Comparison of ENCODE assay signal across 18 mouse cellular contexts in the genomic region with DNA sequence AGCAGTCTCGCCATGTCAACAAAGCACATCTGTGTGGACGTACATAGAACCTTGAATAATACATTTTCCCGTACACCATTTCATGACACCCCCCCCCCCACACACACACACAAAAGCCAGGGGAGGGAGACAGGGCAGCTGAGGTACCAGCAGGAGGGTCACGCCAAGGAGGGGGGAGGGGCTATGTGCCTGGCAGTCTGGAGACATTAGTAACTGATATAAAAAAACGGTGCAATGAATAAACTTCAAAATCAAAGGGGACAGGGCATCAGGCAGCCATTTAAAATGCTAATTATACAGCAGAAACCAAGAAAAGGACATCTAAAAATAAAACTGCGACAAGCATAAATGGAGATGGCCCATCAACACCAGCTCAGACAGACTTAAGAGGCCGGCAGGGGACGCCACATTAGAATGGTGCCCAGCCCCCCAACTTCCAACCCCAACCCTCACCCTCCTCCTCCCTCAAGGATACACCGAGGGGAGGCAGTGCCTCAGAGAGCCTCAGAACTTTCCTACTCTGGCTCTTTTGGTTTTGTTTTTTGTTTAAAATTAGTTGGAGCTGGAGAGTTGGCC. TPM values are rescaled to one million over a fixed set of nuclear protein-coding genes. Genes with fewer than 3 reads are reported as not detected.
DNase-seq lines count a peak whose midpoint lies in the region; ATAC-seq and TF ChIP-seq lines count a peak whose summit lies in the region.
"Had no signal": no experiment of that assay in that cellular context is flagged by ENCODE, and none has a peak within 500 bp of the region (broad histone marks: within the 10 kb centered on the region; RNA-seq: fewer than 3 reads in every experiment).

No protein-coding gene starts in this region.

- peaks cover 53% of the 10 kb centered on the region for H3K4me1 ChIP-seq in heart, embryonic 13.5 days
- H3K4me1 ChIP-seq in midbrain, embryonic 10.5 days: peaks cover 44% of the 10 kb centered on the region
- peaks cover 11% of the 10 kb centered on the region for H3K4me1 ChIP-seq in midbrain, embryonic 15.5 days
- no peaks in the 10 kb centered on the region for H3K4me1 ChIP-seq in stomach, postnatal 0 days (replicated peaks; ENCODE audit: control insufficient read depth, insufficient read depth)

- peaks cover 40% of the 10 kb centered on the region for H3K36me3 ChIP-seq in heart, embryonic 13.5 days
- H3K36me3 ChIP-seq in midbrain, embryonic 10.5 days: peaks cover 10% of the 10 kb centered on the region
- no peaks in the 10 kb centered on the region for H3K36me3 ChIP-seq in midbrain, embryonic 15.5 days (replicated peaks)
- no peaks in the 10 kb centered on the region for H3K36me3 ChIP-seq in stomach, postnatal 0 days (ENCODE audit: control insufficient read depth, insufficient read depth, low read length)
- H3K36me3 ChIP-seq: embryonic facial prominence, embryonic 13.5 days; hindbrain, embryonic 15.5 days had no signal

- no peak for TF ChIP-seq EP300 in stomach, postnatal 0 days (optimal IDR thresholded peaks at IDR 0.05)

- no peak overlapping the region for H3K4me3 ChIP-seq in heart, embryonic 13.5 days
- no peak overlapping the region for H3K4me3 ChIP-seq in midbrain, embryonic 10.5 days
- H3K4me3 ChIP-seq in midbrain, embryonic 15.5 days: no peak overlapping the region
- H3K4me3 ChIP-seq in stomach, postnatal 0 days (ENCODE audit: low read depth, low read length): no peak overlapping the region
- H3K4me3 ChIP-seq: embryonic facial prominence, embryonic 13.5 days; hindbrain, embryonic 15.5 days; midbrain, embryonic 13.5 days; neural tube, embryonic 12.5 days had no signal

- no peak for DNase-seq in heart, adult 8-10 months (ENCODE audit: low spot score)
- no peak for DNase-seq in midbrain, embryonic 10.5 days (ENCODE audit: low spot score)
- DNase-seq in ZHBTc4 (ENCODE audit: low read depth, low spot score): peak; percentile 54
- no peak for DNase-seq in stomach, postnatal 0 days (ENCODE audit: low spot score)
- no peak for DNase-seq in adrenal gland, adult 2 months
- DNase-seq: adrenal gland, postnatal 10 days; cerebellum, adult 18-20 months; kidney, adult 11 months; layer of hippocampus, postnatal 36 days; lung, adult 18-20 months; thymus, adult 18-20 months had no signal

- peak overlapping the region; percentile 6; the same call in 1 of the 2 replicates for H3K9ac ChIP-seq in heart, embryonic 13.5 days
- no peak overlapping the region for H3K9ac ChIP-seq in midbrain, embryonic 15.5 days
- H3K9ac ChIP-seq in stomach, postnatal 0 days (ENCODE audit: low read length): no peak overlapping the region
- H3K9ac ChIP-seq: embryonic facial prominence, embryonic 13.5 days; hindbrain, embryonic 15.5 days; midbrain, embryonic 13.5 days; neural tube, embryonic 12.5 days had no signal

- ATAC-seq in heart, embryonic 13.5 days (ENCODE audit: extremely low read depth, insufficient number of reproducible peaks, low FRiP score, low TSS enrichment): no peak
- no peak for ATAC-seq in midbrain, embryonic 15.5 days (replicated peaks)
- ATAC-seq in stomach, postnatal 0 days (ENCODE audit: low FRiP score, low TSS enrichment): no peak
- ATAC-seq: midbrain, embryonic 13.5 days had no signal

- WGBS in heart, embryonic 13.5 days: 49% methylated on average over 9 of the region's 9 CpGs
- WGBS in midbrain, embryonic 10.5 days: 53% methylated on average over 9 of the region's 9 CpGs
- 30% methylated on average over 9 of the region's 9 CpGs for WGBS in midbrain, embryonic 15.5 days
- WGBS in stomach, postnatal 0 days: 48% methylated on average over 9 of the region's 9 CpGs

- no peaks in the 10 kb centered on the region for H3K27me3 ChIP-seq in heart, embryonic 13.5 days (replicated peaks)
- H3K27me3 ChIP-seq in midbrain, embryonic 10.5 days (ENCODE audit: low read depth, poor library complexity, severe bottlenecking): peaks cover 3% of the 10 kb centered on the region; the same call in 1 of the 2 replicates
- no peaks in the 10 kb centered on the region for H3K27me3 ChIP-seq in midbrain, embryonic 15.5 days (replicated peaks)
- no peaks in the 10 kb centered on the region for H3K27me3 ChIP-seq in stomach, postnatal 0 days (ENCODE audit: control insufficient read depth, insufficient read depth, low read length)
- H3K27me3 ChIP-seq: embryonic facial prominence, embryonic 13.5 days; hindbrain, embryonic 15.5 days; neural tube, embryonic 12.5 days had no signal

- peak overlapping the region; percentile 20; the same call in 1 of the 2 replicates for H3K4me2 ChIP-seq in heart, embryonic 13.5 days
- no peak overlapping the region for H3K4me2 ChIP-seq in midbrain, embryonic 15.5 days
- no peak overlapping the region for H3K4me2 ChIP-seq in stomach, postnatal 0 days (replicated peaks; ENCODE audit: low read depth)
- H3K4me2 ChIP-seq: embryonic facial prominence, embryonic 13.5 days; hindbrain, embryonic 15.5 days; midbrain, embryonic 13.5 days; neural tube, embryonic 12.5 days had no signal

- no peak for TF ChIP-seq CTCF in stomach, postnatal 0 days (IDR thresholded peaks at IDR 0.05; ENCODE audit: low read depth)

- H3K9me3 ChIP-seq in heart, embryonic 13.5 days: no peaks in the 10 kb centered on the region
- H3K9me3 ChIP-seq in midbrain, embryonic 10.5 days (replicated peaks): no peaks in the 10 kb centered on the region
- no peaks in the 10 kb centered on the region for H3K9me3 ChIP-seq in midbrain, embryonic 15.5 days
- no peaks in the 10 kb centered on the region for H3K9me3 ChIP-seq in stomach, postnatal 0 days (ENCODE audit: control insufficient read depth, low read length)
- H3K9me3 ChIP-seq: embryonic facial prominence, embryonic 13.5 days; hindbrain, embryonic 15.5 days; midbrain, embryonic 13.5 days; neural tube, embryonic 12.5 days had no signal

- peak overlapping the region; percentile 53; the same call in 1 of the 2 replicates for H3K27ac ChIP-seq in heart, embryonic 13.5 days (replicated peaks)
- H3K27ac ChIP-seq in midbrain, embryonic 10.5 days (replicated peaks): peak overlapping the region; percentile 49; the same call in 1 of the 2 replicates
- no peak overlapping the region for H3K27ac ChIP-seq in midbrain, embryonic 15.5 days
- 0 out of 2 replicates have a peak overlapping the region, but pooled peaks have one; percentile 3 for H3K27ac ChIP-seq in stomach, postnatal 0 days (replicated peaks)
- H3K27ac ChIP-seq: embryonic facial prominence, embryonic 13.5 days; hindbrain, embryonic 15.5 days; kidney, postnatal 0 days; midbrain, embryonic 13.5 days; neural tube, embryonic 12.5 days had no signal

RNA-seq across cellular contexts. Expression of a gene that starts 22.8 kb away (rescaled TPM):
- 103 and 105 TPM in 2 replicates for polyA plus RNA-seq in heart, embryonic 13.5 days (2015; fragmentation: Nextera tagmentation; extraction: Ambion mirVana)
- 10 to 100 TPM; 29.1 to 38.7 (median 33.9) TPM for total RNA-seq in heart, adult 8-10 months (2022)
- 54.9 and 56.7 TPM in 2 replicates for polyA plus RNA-seq in midbrain, embryonic 10.5 days (2016; fragmentation: Nextera tagmentation; extraction: Ambion mirVana)
- polyA plus RNA-seq in midbrain, embryonic 15.5 days (2015; fragmentation: Nextera tagmentation; extraction: Ambion mirVana): 32.5 and 39.6 TPM in 2 replicates
- 289 and 299 TPM in 2 replicates for polyA plus RNA-seq in stomach, postnatal 0 days (2015; fragmentation: Nextera tagmentation; extraction: Ambion mirVana)
- total RNA-seq in adrenal gland, adult 2 months (2021): 10 to 100 TPM; 23.2 to 27.3 TPM
- polyA plus RNA-seq in adrenal gland, adult 2 months (2012; rRNA removed): 5.6 and 6.2 TPM in 2 replicates
